Mouse (Mus musculus) liver, embryonic 12.5 days (tissue): ENCODE results near the gene Lrrc73. TPM values are rescaled to one million over a fixed set of nuclear protein-coding genes. Genes with fewer than 3 reads are reported as not detected.

ENCODE experiments used
- ATAC-seq: fragments of 200-750 bp; cut with Nextera tagmentation; 2 replicates; pipeline ENCODE4 v1.8.0; 2017; ENCODE audit warnings: moderate number of reproducible peaks, mild to moderate bottlenecking, moderate library complexity
- H3K27ac ChIP-seq: fragments of 300-500 bp; sonication (generic); 2 replicates; pipeline ENCODE4 v1.5.1; 2016; ENCODE audit warnings: mild to moderate bottlenecking
- H3K27me3 ChIP-seq: fragments of 300-500 bp; sonication (generic); replicated peaks from 2 replicates; pipeline ENCODE4 v1.6.1; 2016; ENCODE audit warnings: mild to moderate bottlenecking, moderate library complexity
- H3K36me3 ChIP-seq: fragments of 300-500 bp; sonication (generic); 2 replicates; pipeline ENCODE4 v1.6.1; 2016; ENCODE audit warnings: mild to moderate bottlenecking, moderate library complexity
- H3K4me1 ChIP-seq: fragments of 300-500 bp; sonication (generic); 2 replicates; pipeline ENCODE4 v1.6.1; 2016
- H3K4me2 ChIP-seq: fragments of 300-500 bp; sonication (generic); 2 replicates; pipeline ENCODE4 v1.6.1; 2016; ENCODE audit warnings: mild to moderate bottlenecking, moderate library complexity
- H3K4me3 ChIP-seq: fragments of 300-500 bp; sonication (generic); 2 replicates; pipeline ENCODE4 v1.5.1; 2016; ENCODE audit warnings: mild to moderate bottlenecking, moderate library complexity
- H3K9ac ChIP-seq: fragments of 300-500 bp; sonication (generic); 2 replicates; pipeline ENCODE4 v1.6.1; 2016; ENCODE audit warnings: mild to moderate bottlenecking, moderate library complexity
- H3K9me3 ChIP-seq: fragments of 300-500 bp; sonication (generic); replicated peaks from 2 replicates; pipeline ENCODE4 v1.6.1; 2016; ENCODE audit warnings: mild to moderate bottlenecking, moderate library complexity
- WGBS: fragments of 180-500 bp; shearing (Covaris S2); methylation state at CpG from one replicate; pipeline ENCODE4 v1.1.7; 2016; ENCODE audit not compliant: insufficient replicate concordance; 5-methylcytosine and 5-hydroxymethylcytosine counted together
- microRNA counts: library from miRNA; unstranded; fragments of <30 nt; microRNA quantifications from one replicate; lab custom pipeline; 2017
- microRNA-seq: library from miRNA; unstranded; fragments of <30 nt; microRNA quantifications from one replicate; pipeline ENCODE4, GENCODE M21; 2017
- polyA plus RNA-seq: library from polyadenylated mRNA; unstranded; fragments of >200 nt; fragmentation: Nextera tagmentation; extraction: Ambion mirVana; gene quantifications from 2 replicates; pipeline ENCODE4 v1.2.1, GENCODE M21; 2016

The Lrrc73 gene
- polyA plus RNA-seq, 1 experiment from 2014 or later = 0.14 TPM

DNA sequence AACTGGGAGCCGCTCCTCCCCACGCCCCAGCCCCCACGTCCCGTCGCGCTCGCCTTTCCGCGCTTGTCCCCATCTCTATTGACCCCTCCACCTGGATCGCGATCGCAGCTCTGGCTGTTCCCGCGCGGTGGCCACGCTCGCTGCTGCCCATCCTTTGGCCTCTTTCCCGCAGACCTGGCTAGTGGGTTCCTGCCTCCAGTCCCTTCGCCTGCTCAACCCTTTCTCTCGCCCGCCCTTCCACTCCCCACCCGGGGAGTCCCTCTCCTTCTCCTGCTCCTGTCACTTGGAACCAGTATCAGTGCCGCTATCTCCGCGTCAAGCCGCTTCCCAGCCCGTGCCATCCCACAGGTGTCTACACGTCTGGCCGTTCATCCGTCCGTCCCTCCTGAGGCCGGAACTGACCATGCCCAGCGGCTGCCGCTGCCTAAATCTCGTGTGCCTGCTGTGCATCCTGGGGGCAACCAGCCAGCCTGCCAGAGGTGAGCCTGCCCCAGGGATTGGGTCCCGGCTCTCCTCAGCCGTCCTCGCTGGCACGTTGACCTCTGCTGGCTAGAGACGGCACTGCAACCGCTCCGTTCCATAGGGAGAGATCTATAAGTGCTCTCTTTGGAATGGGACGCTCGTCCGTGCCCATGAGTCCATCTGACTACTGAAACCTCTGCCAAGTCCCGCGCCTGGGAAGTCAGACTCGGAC is 45.0 kb downstream of the Lrrc73 start:
- no peaks in the 10 kb centered on the region for H3K9me3 ChIP-seq
- peaks cover 74% of the 10 kb centered on the region for H3K27me3 ChIP-seq
- H3K36me3 ChIP-seq = no peaks in the 10 kb centered on the region
- WGBS = 2% methylated on average over 48 of the region's 48 CpGs
- peak overlapping the region; percentile 80 for H3K4me2 ChIP-seq
- H3K4me3 ChIP-seq = peak overlapping the region; percentile 52
- peaks cover 19% of the 10 kb centered on the region for H3K4me1 ChIP-seq
- no peak overlapping the region for H3K27ac ChIP-seq
- peak; percentile 55; the same call in 1 of the 2 replicates for ATAC-seq
- H3K9ac ChIP-seq = no peak overlapping the region

- WGBS = 61% methylated on average over 12 of the region's 12 CpGs
- ATAC-seq = no peak
- Histone ChIP-seq H3K4me2 (no peak overlapping the region), H3K4me1 (peaks cover 19% of the 10 kb centered on the region), H3K27ac (no peak overlapping the region), H3K4me3 (no peak overlapping the region), H3K9me3 (no peaks in the 10 kb centered on the region), H3K9ac (no peak overlapping the region), H3K36me3 (no peaks in the 10 kb centered on the region), H3K27me3 (peaks cover 40% of the 10 kb centered on the region)
Observed at GRCm38 (mm10) chr17:46301892-46302291, 48.6 kb downstream of the Lrrc73 start.

- Histone ChIP-seq H3K4me1 (no peaks in the 10 kb centered on the region), H3K4me2 (no peak overlapping the region), H3K9me3 (no peaks in the 10 kb centered on the region), H3K27ac (no peak overlapping the region), H3K4me3 (no peak overlapping the region), H3K9ac (no peak overlapping the region), H3K36me3 (no peaks in the 10 kb centered on the region), H3K27me3 (peaks cover 17% of the 10 kb centered on the region)
- WGBS = 67% methylated on average over 9 of the region's 9 CpGs
- ATAC-seq = no peak
Observed at GRCm38 (mm10) chr17:46304184-46304583, 50.9 kb downstream of the Lrrc73 start.

MicroRNAs encoded within 50 kb of the gene (microRNA counts, 519-probe panel; counts per million panel counts)
- microRNA mmu-miR-693-3p (lab: Ali Mortazavi, UCI) = 582 counts per million, percentile 70 among the panel's probes with 10 or more counts
- 582 counts per million, percentile 70 among the panel's probes with 10 or more counts for microRNA mmu-miR-693-5p (lab: Ali Mortazavi, UCI)

Small RNAs within 50 kb of the gene (microRNA-seq; reads per million reads assigned to microRNA genes)
- gene Mir693 = 2.1 reads per million

Other genes with a start within 250 kb of the Lrrc73 start
- gene Vegfa, start 221.2 kb upstream of the Lrrc73 start, polyA plus RNA-seq = 3.0 and 3.2 TPM in 2 replicates
- 107 and 110 TPM in 2 replicates for gene Mrps18a, start 142.5 kb upstream of the Lrrc73 start, polyA plus RNA-seq
- 0.72 and 1.5 TPM in 2 replicates for gene Rsph9, start 109.3 kb upstream of the Lrrc73 start, polyA plus RNA-seq
- gene Mad2l1bp, start 100.0 kb upstream of the Lrrc73 start, polyA plus RNA-seq = 44.1 and 46.7 TPM in 2 replicates
- gene Gtpbp2, start 92.5 kb upstream of the Lrrc73 start, polyA plus RNA-seq = 32.6 and 33.7 TPM in 2 replicates
- gene Polh, start 50.9 kb upstream of the Lrrc73 start, polyA plus RNA-seq = 24.6 and 25.0 TPM in 2 replicates
- 33.0 and 34.9 TPM in 2 replicates for gene Xpo5, start 50.7 kb upstream of the Lrrc73 start, polyA plus RNA-seq
- 53.9 and 56.3 TPM in 2 replicates for gene Polr1c, start 5.5 kb upstream of the Lrrc73 start, polyA plus RNA-seq
- gene Yipf3, start 5.5 kb upstream of the Lrrc73 start, polyA plus RNA-seq = 43.4 and 45.8 TPM in 2 replicates
- gene Tjap1, start 29.5 kb downstream of the Lrrc73 start, polyA plus RNA-seq = 17.4 and 18.9 TPM in 2 replicates
- not detected in 2 replicates for gene Dlk2, start 43.9 kb downstream of the Lrrc73 start, polyA plus RNA-seq
- gene Abcc10, start 74.8 kb downstream of the Lrrc73 start, polyA plus RNA-seq = 2.4 and 2.9 TPM in 2 replicates
- gene Zfp318, start 130.2 kb downstream of the Lrrc73 start, polyA plus RNA-seq = 4.4 and 4.5 TPM in 2 replicates
- 0.25 TPM in 1 of 2 replicates, not detected in the other for gene Crip3, start 175.4 kb downstream of the Lrrc73 start, polyA plus RNA-seq
- not detected in 2 replicates for gene Slc22a7, start 184.9 kb downstream of the Lrrc73 start, polyA plus RNA-seq
- gene Ttbk1, start 234.1 kb downstream of the Lrrc73 start, polyA plus RNA-seq = 0.02 and 0.11 TPM in 2 replicates
- gene Dnph1, start 243.2 kb downstream of the Lrrc73 start, polyA plus RNA-seq = 38.5 and 39.3 TPM in 2 replicates